Mouse (Mus musculus) liver, postnatal 0 days (tissue): ENCODE results near the gene Clasp2. TPM values are rescaled to one million over a fixed set of nuclear protein-coding genes. Genes with fewer than 3 reads are reported as not detected.

Experiments
- ATAC-seq: fragments of 200-750 bp; cut with Nextera tagmentation; 2 replicates; pipeline ENCODE4 v1.8.0; 2017; ENCODE audit warnings: mild to moderate bottlenecking, moderate library complexity
- DNase-seq: peaks from one replicate; pipeline ENCODE4 v3.0.0-alpha.2; 2016
- H3K27ac ChIP-seq: fragments of 300-500 bp; sonication (generic); 2 replicates; pipeline ENCODE4 v1.5.1; 2014; ENCODE audit warnings: antibody characterized with exemption, moderate library complexity, mild to moderate bottlenecking, low read depth
- H3K27me3 ChIP-seq: fragments of 300-500 bp; sonication (generic); 2 replicates; pipeline ENCODE4 v1.6.1; 2014; ENCODE audit warnings: low read length, control low read depth, mixed read lengths; ENCODE audit not compliant: insufficient read depth
- H3K36me3 ChIP-seq: fragments of 300-500 bp; sonication (generic); replicated peaks from 2 replicates; pipeline ENCODE4 v1.6.1; 2014; ENCODE audit warnings: mild to moderate bottlenecking, control low read depth, low read length, moderate library complexity, mixed read lengths; ENCODE audit not compliant: insufficient read depth
- H3K4me1 ChIP-seq: fragments of 300-500 bp; sonication (generic); 2 replicates; pipeline ENCODE4 v1.6.1; 2014; ENCODE audit warnings: antibody characterized with exemption, mild to moderate bottlenecking, control low read depth; ENCODE audit not compliant: insufficient read depth
- H3K4me2 ChIP-seq: fragments of 300-500 bp; sonication (generic); 2 replicates; pipeline ENCODE4 v1.6.1; 2014; ENCODE audit warnings: low read depth, mild to moderate bottlenecking, low read length, moderate library complexity, mixed read lengths
- H3K4me3 ChIP-seq: fragments of 300-500 bp; sonication (generic); 2 replicates; pipeline ENCODE4 v1.5.1; 2014; ENCODE audit warnings: low read depth, low read length
- H3K9ac ChIP-seq: fragments of 300-500 bp; sonication (generic); replicated peaks from 2 replicates; pipeline ENCODE4 v1.6.1; 2014; ENCODE audit warnings: mild to moderate bottlenecking, moderate library complexity
- H3K9me3 ChIP-seq: fragments of 300-500 bp; sonication (generic); 2 replicates; pipeline ENCODE4 v1.6.1; 2016; ENCODE audit warnings: mild to moderate bottlenecking, control low read depth, low read length, mixed read lengths
- CTCF ChIP-seq: sonication (generic); IDR thresholded peaks from 2 replicates; pipeline ENCODE4 v1.5.1; 2016; ENCODE audit warnings: antibody characterized with exemption, low read depth
- EP300 ChIP-seq: IDR thresholded peaks from 2 replicates; pipeline ENCODE4 v1.6.1; 2016; ENCODE audit warnings: antibody characterized with exemption, low read depth, mild to moderate bottlenecking
- WGBS: fragments of 180-500 bp; shearing (Covaris S2); extraction: QIAGEN DNeasy Blood & Tissue Kit; methylation state at CpG from one replicate; pipeline ENCODE4 v1.1.7; 2014; ENCODE audit not compliant: insufficient replicate concordance; 5-methylcytosine and 5-hydroxymethylcytosine counted together
- polyA plus RNA-seq: library from polyadenylated mRNA; unstranded; fragments of >200 nt; fragmentation: Nextera tagmentation; extraction: Ambion mirVana; gene quantifications from 2 replicates; pipeline ENCODE4 v1.2.1, GENCODE M21; 2015

The Clasp2 gene
- polyA plus RNA-seq, 1 experiment from 2014 or later: 4.9 TPM

GRCm38 (mm10) chr9:113928591-113928990, 187.3 kb downstream of the Clasp2 start:
- DNase-seq: no peak
- Histone ChIP-seq H3K4me1 (peaks cover 18% of the 10 kb centered on the region), H3K9me3 (no peaks in the 10 kb centered on the region), H3K4me2 (0 out of 2 replicates have a peak overlapping the region, but pooled peaks have one; percentile 10), H3K27ac (peak overlapping the region; percentile 96), H3K9ac (no peak overlapping the region), H3K27me3 (no peaks in the 10 kb centered on the region), H3K4me3 (no peak overlapping the region), H3K36me3 (no peaks in the 10 kb centered on the region)
- WGBS: 29% methylated on average over 4 of the region's 4 CpGs
- TF ChIP-seq CTCF: no peak
- peak; percentile 63; the same call in 1 of the 2 replicates for TF ChIP-seq EP300
- ATAC-seq: no peak

DNA sequence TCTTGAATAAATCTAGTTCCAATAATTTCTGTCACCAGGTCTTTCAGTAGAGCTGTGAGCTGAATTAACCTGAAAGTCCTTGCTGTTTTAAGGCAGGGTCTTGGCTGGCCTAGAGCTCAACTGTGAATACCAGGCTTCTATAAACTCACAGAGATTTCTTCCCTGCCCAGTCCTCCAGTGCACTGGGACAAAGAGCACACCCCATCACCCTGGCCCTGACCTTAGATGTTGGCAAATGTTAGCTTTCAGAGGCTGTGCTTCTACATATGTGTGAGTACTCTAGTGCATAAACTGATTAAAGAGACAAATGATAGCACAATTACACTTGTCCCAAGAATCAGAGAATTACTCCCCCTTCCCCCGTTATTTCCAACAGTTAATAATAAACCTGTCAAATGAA, 188.4 kb downstream of the Clasp2 start:
- Histone ChIP-seq H3K4me1 (peaks cover 19% of the 10 kb centered on the region), H3K9ac (no peak overlapping the region), H3K27me3 (no peaks in the 10 kb centered on the region), H3K4me2 (peak overlapping the region; percentile 68), H3K9me3 (no peaks in the 10 kb centered on the region), H3K36me3 (no peaks in the 10 kb centered on the region), H3K4me3 (no peak overlapping the region), H3K27ac (peak overlapping the region; percentile 96)
- TF ChIP-seq CTCF (no peak), EP300 (no peak)
- ATAC-seq (no peak), DNase-seq (no peak)
- WGBS: 78% methylated on average over 1 of the region's 1 CpGs

GRCm38 (mm10) chr9:113930534-113931374, 189.5 kb downstream of the Clasp2 start, which contains the start of gene Ubp1:
Gene Ubp1 (plus strand): TSS chr9:113930934.
- no peak for TF ChIP-seq CTCF
- no peak; the same call in 1 of the 2 replicates for TF ChIP-seq EP300
- Histone ChIP-seq H3K4me3 (peak within 1 kb of the TSS; percentile 96), H3K27ac (peak within 1 kb of the TSS; percentile 96), H3K9ac (peak within 1 kb of the TSS; percentile 98), H3K9me3 (no peaks in the 10 kb centered on the region), H3K36me3 (no peaks in the 10 kb centered on the region), H3K4me1 (peaks cover 27% of the 10 kb centered on the region), H3K27me3 (no peaks in the 10 kb centered on the region), H3K4me2 (peak within 1 kb of the TSS; percentile 78)
- WGBS: under 1% methylated on average over 29 of the region's 86 CpGs
- peak; percentile 96 for DNase-seq
- peak; percentile 95 for ATAC-seq

DNA sequence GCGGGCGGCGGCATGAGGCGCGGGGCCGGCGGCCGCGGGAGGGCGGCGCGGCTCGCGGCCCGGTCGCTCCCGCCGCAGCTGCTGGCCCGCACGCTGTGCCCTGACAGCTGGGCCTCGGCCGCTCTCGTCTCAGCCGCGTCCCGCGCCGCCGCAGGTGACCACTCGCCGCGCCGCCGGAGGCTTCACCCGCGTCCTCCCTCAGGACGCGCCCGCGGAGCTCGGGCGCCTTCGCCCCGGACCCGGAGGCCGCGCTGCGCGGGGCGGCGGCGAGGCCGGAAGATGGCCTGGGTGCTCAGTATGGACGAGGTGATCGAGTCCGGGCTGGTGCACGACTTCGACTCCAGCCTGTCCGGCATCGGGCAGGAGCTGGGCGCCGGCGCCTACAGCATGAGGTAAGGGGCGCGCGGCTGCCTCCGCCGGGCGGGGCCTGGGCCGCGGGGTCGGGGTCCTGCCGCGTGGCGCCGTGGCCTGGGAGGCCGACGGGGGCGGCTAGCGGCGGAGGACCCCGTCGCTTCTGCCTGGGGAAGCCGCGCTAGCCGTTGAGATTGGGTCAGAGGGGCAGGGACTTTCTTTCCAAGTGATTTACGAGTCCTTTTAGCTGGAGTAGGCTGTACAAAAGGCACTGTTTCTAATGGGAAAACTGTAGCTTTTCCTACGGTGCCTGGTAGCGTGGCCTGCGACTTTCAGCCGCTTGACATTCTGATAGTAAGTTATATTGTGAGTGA, 190.3 kb downstream of the Clasp2 start:
- ATAC-seq (peak; percentile 0), DNase-seq (peak; percentile 56)
- no peaks in the 10 kb centered on the region for H3K36me3 ChIP-seq
- H3K9me3 ChIP-seq: no peaks in the 10 kb centered on the region
- H3K4me2 ChIP-seq: peak overlapping the region; percentile 78
- WGBS: under 1% methylated on average over 48 of the region's 91 CpGs
- H3K27ac ChIP-seq: peak overlapping the region; percentile 96
- H3K27me3 ChIP-seq: no peaks in the 10 kb centered on the region
- peaks cover 29% of the 10 kb centered on the region for H3K4me1 ChIP-seq
- H3K4me3 ChIP-seq: peak overlapping the region; percentile 96
- H3K9ac ChIP-seq: peak overlapping the region; percentile 98
- TF ChIP-seq CTCF (no peak), EP300 (no peak)

DNA sequence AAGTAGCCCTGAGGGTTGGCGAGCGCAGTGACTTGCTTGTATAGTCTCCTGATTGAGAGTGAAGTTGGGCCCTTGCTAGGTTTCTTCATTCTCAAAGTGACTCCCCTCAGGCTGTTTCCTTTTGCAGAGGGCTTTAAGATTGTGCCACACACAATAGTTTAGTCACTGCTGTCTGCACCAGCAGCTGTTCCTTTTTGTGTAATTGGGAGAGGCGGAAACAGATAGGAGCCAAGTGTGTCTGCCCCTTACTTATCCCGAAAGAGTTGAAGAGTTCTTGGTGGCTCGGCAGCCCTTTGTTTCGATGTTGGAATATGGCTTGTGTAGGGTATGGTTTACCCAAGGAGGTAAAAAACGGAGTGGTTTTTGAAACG, 190.8 kb downstream of the Clasp2 start:
- Histone ChIP-seq H3K9me3 (no peaks in the 10 kb centered on the region), H3K4me1 (peaks cover 29% of the 10 kb centered on the region), H3K4me2 (peak overlapping the region; percentile 78), H3K27ac (peak overlapping the region; percentile 96), H3K4me3 (peak overlapping the region; percentile 96), H3K36me3 (no peaks in the 10 kb centered on the region), H3K9ac (peak overlapping the region; percentile 98), H3K27me3 (no peaks in the 10 kb centered on the region)
- DNase-seq: peak; percentile 44
- 2% methylated on average over 8 of the region's 8 CpGs for WGBS
- TF ChIP-seq EP300: no peak
- TF ChIP-seq CTCF: no peak
- ATAC-seq: no peak

DNA sequence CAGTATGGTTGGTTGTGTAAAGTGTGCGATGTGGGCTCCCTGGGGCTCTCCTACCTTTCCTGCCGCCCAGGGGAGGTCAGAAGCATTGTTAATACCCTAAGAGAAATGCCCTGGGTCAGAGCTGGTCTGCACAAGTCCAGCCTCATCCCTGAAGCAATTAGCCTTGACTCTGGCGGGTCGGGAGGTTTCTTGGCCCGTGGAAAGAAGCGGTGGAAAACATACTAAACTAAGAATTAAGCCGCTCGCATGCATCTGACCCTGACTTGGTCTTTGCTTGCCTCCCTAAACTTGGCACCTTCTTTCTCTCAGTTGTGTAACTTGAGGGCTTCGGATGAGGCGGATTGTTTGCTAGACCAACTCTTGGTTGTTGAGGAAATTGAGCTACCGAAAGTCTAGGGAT, 191.2 kb downstream of the Clasp2 start:
- Histone ChIP-seq H3K4me2 (peak overlapping the region; percentile 78), H3K27ac (peak overlapping the region; percentile 96), H3K9me3 (no peaks in the 10 kb centered on the region), H3K4me1 (peaks cover 29% of the 10 kb centered on the region), H3K36me3 (no peaks in the 10 kb centered on the region), H3K9ac (peak overlapping the region; percentile 98), H3K27me3 (no peaks in the 10 kb centered on the region), H3K4me3 (peak overlapping the region; percentile 96)
- DNase-seq (peak; percentile 24), ATAC-seq (no peak)
- no peak for TF ChIP-seq EP300
- TF ChIP-seq CTCF: no peak
- 13% methylated on average over 11 of the region's 11 CpGs for WGBS
